Mouse (Mus musculus) spleen, adult 2 months (tissue): ENCODE results near the gene Nav3.

Experiments
- CTCF ChIP-seq: fragments of 200-500 bp; IDR thresholded peaks from 2 replicates; pipeline ENCODE4 v1.5.1; 2011; ENCODE audit warnings: mild to moderate bottlenecking, inconsistent platforms; ENCODE audit not compliant: insufficient read depth, insufficient read length, insufficient replicate concordance; ENCODE audit errors: extremely low read depth
- POLR2A ChIP-seq: fragments of 200-500 bp; IDR thresholded peaks from 2 replicates; pipeline ENCODE4 v1.6.1; 2011; ENCODE audit warnings: low read depth, low read length, inconsistent platforms

DNA sequence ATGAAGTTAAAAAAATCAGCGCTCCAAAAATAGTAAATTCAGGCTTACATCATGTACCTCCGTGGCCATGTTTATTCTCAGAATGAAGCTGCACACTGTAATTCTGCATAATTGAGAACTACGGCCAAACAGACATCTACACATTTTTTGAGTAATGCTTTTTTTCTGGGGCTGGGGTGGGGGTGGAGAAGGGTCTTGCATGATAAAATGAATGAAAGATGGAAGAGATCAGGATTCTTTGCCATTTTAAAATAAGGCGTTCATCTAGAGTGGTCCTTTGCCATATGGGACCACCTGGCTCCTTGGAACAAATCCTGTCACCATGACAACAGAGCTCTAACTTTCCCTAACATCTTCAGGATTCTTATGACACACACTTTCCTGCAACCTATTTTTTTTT is 146.5 kb downstream of the Nav3 start:
- TF ChIP-seq CTCF = no peak
- TF ChIP-seq POLR2A = no peak
